Mouse (Mus musculus) forebrain, postnatal 0 days (tissue): ENCODE results near the gene Snx29. TPM values are rescaled to one million over a fixed set of nuclear protein-coding genes. Genes with fewer than 3 reads are reported as not detected.

Source experiments
- ATAC-seq: fragments of 200-750 bp; cut with Nextera tagmentation; 2 replicates; pipeline ENCODE4 v1.8.0; 2017; ENCODE audit warnings: mild to moderate bottlenecking, moderate library complexity
- DNase-seq: peaks from one replicate; pipeline ENCODE4 v3.0.0-alpha.2; 2015
- H3K27ac ChIP-seq: fragments of 300-500 bp; sonication (generic); 2 replicates; pipeline ENCODE4 v1.5.1; 2014; ENCODE audit warnings: low read depth, mild to moderate bottlenecking, antibody characterized with exemption, low read length, moderate library complexity, mixed read lengths
- H3K27me3 ChIP-seq: fragments of 300-500 bp; sonication (generic); 2 replicates; pipeline ENCODE4 v1.6.1; 2014; ENCODE audit warnings: mild to moderate bottlenecking, low read length, mixed read lengths; ENCODE audit not compliant: insufficient read depth
- H3K36me3 ChIP-seq: fragments of 300-500 bp; sonication (generic); 2 replicates; pipeline ENCODE4 v1.6.1; 2014; ENCODE audit warnings: mild to moderate bottlenecking, moderate library complexity; ENCODE audit not compliant: insufficient read depth
- H3K4me1 ChIP-seq: fragments of 300-500 bp; sonication (generic); 2 replicates; pipeline ENCODE4 v1.6.1; 2014; ENCODE audit warnings: antibody characterized with exemption; ENCODE audit not compliant: insufficient read depth
- H3K4me2 ChIP-seq: fragments of 300-500 bp; sonication (generic); 2 replicates; pipeline ENCODE4 v1.6.1; 2014; ENCODE audit warnings: low read depth, mild to moderate bottlenecking, moderate library complexity
- H3K4me3 ChIP-seq: fragments of 300-500 bp; sonication (generic); 2 replicates; pipeline ENCODE4 v1.5.1; 2014; ENCODE audit warnings: low read depth, low read length, mixed read lengths
- H3K9ac ChIP-seq: fragments of 300-500 bp; sonication (generic); 2 replicates; pipeline ENCODE4 v1.6.1; 2014; ENCODE audit warnings: mild to moderate bottlenecking
- H3K9me3 ChIP-seq: fragments of 300-500 bp; sonication (generic); 2 replicates; pipeline ENCODE4 v1.6.1; 2016; ENCODE audit warnings: low read length
- CTCF ChIP-seq: sonication (generic); IDR thresholded peaks from 2 replicates; pipeline ENCODE4 v1.5.1; 2016; ENCODE audit warnings: antibody characterized with exemption, control low read depth, low read depth
- WGBS: fragments of 180-500 bp; shearing (Covaris S2); extraction: QIAGEN DNeasy Blood & Tissue Kit; methylation state at CpG from one replicate; pipeline ENCODE4 v1.1.7; 2014; 5-methylcytosine and 5-hydroxymethylcytosine counted together
- polyA plus RNA-seq: library from polyadenylated mRNA; unstranded; fragments of >200 nt; fragmentation: Nextera tagmentation; extraction: Ambion mirVana; gene quantifications from 2 replicates; pipeline ENCODE4 v1.2.1, GENCODE M21; 2015
- total RNA-seq: library from RNA; depleted of rRNA; stranded (reverse); fragments of >200 nt; gene quantifications from 2 replicates; pipeline ENCODE4 v1.2.3, GENCODE M21; 2014

Snx29 gene
- total and polyA plus RNA-seq, 2 experiments from 2014 or later: 5.8 to 20.6 TPM

- Histone ChIP-seq H3K9ac (no peak overlapping the region), H3K4me1 (no peaks in the 10 kb centered on the region), H3K4me3 (no peak overlapping the region), H3K36me3 (peaks cover 7% of the 10 kb centered on the region; the same call in 1 of the 2 replicates), H3K27ac (no peak overlapping the region), H3K4me2 (no peak overlapping the region), H3K27me3 (no peaks in the 10 kb centered on the region), H3K9me3 (no peaks in the 10 kb centered on the region)
- WGBS: 81% methylated on average over 4 of the region's 4 CpGs
- DNase-seq (no peak), ATAC-seq (no peak)
- no peak for TF ChIP-seq CTCF
Measured at GRCm38 (mm10) chr16:11479605-11480004, 156.9 kb downstream of the Snx29 start.

- no peak overlapping the region for H3K9ac ChIP-seq
- no peaks in the 10 kb centered on the region for H3K27me3 ChIP-seq
- no peak overlapping the region for H3K4me2 ChIP-seq
- 86% methylated on average over 2 of the region's 2 CpGs for WGBS
- H3K4me1 ChIP-seq: no peaks in the 10 kb centered on the region
- DNase-seq: no peak
- ATAC-seq: no peak
- no peak overlapping the region for H3K27ac ChIP-seq
- no peak overlapping the region for H3K4me3 ChIP-seq
- no peaks in the 10 kb centered on the region for H3K9me3 ChIP-seq
- no peak for TF ChIP-seq CTCF
- peaks cover 3% of the 10 kb centered on the region; the same call in 1 of the 2 replicates for H3K36me3 ChIP-seq
Measured at GRCm38 (mm10) chr16:11482189-11482588, 159.5 kb downstream of the Snx29 start.

GRCm38 (mm10) chr16:11494895-11495294, 172.2 kb downstream of the Snx29 start:
- 85% methylated on average over 7 of the region's 7 CpGs for WGBS
- H3K27me3 ChIP-seq: no peaks in the 10 kb centered on the region

GRCm38 (mm10) chr16:11495923-11496616, 173.4 kb downstream of the Snx29 start:
- WGBS: 77% methylated on average over 10 of the region's 10 CpGs
- Histone ChIP-seq H3K9ac (no peak overlapping the region), H3K4me2 (no peak overlapping the region), H3K27me3 (no peaks in the 10 kb centered on the region), H3K36me3 (no peaks in the 10 kb centered on the region), H3K9me3 (no peaks in the 10 kb centered on the region), H3K27ac (no peak overlapping the region), H3K4me3 (no peak overlapping the region), H3K4me1 (no peaks in the 10 kb centered on the region)
- ATAC-seq (no peak), DNase-seq (no peak)
- TF ChIP-seq CTCF: no peak

More at GRCm38 (mm10) chr16:11494895-11495294, 172.2 kb downstream of the Snx29 start:
- no peak for TF ChIP-seq CTCF
- Histone ChIP-seq H3K4me2 (no peak overlapping the region), H3K4me1 (no peaks in the 10 kb centered on the region), H3K27ac (no peak overlapping the region), H3K4me3 (no peak overlapping the region), H3K9ac (no peak overlapping the region), H3K9me3 (no peaks in the 10 kb centered on the region), H3K36me3 (no peaks in the 10 kb centered on the region)
- DNase-seq: no peak
- ATAC-seq: no peak

GRCm38 (mm10) chr16:11496721-11497120, 174.0 kb downstream of the Snx29 start:
- Histone ChIP-seq H3K27me3 (no peaks in the 10 kb centered on the region), H3K9ac (no peak overlapping the region), H3K4me2 (no peak overlapping the region), H3K36me3 (no peaks in the 10 kb centered on the region), H3K4me1 (no peaks in the 10 kb centered on the region), H3K9me3 (no peaks in the 10 kb centered on the region), H3K27ac (no peak overlapping the region), H3K4me3 (no peak overlapping the region)
- 32% methylated on average over 3 of the region's 3 CpGs for WGBS
- no peak for TF ChIP-seq CTCF
- ATAC-seq (no peak), DNase-seq (no peak)

- no peaks in the 10 kb centered on the region for H3K4me1 ChIP-seq
- H3K9me3 ChIP-seq: no peaks in the 10 kb centered on the region
- no peak for DNase-seq
- ATAC-seq: no peak
- no peaks in the 10 kb centered on the region for H3K36me3 ChIP-seq
- H3K27me3 ChIP-seq: no peaks in the 10 kb centered on the region
- no peak overlapping the region for H3K9ac ChIP-seq
- H3K27ac ChIP-seq: no peak overlapping the region
- 78% methylated on average over 4 of the region's 4 CpGs for WGBS
- H3K4me2 ChIP-seq: no peak overlapping the region
- no peak for TF ChIP-seq CTCF
- no peak overlapping the region for H3K4me3 ChIP-seq
Measured at GRCm38 (mm10) chr16:11500061-11500460, 177.4 kb downstream of the Snx29 start.

GRCm38 (mm10) chr16:11501138-11501537, 178.4 kb downstream of the Snx29 start:
- H3K4me3 ChIP-seq: no peak overlapping the region
- TF ChIP-seq CTCF: no peak
- WGBS: 84% methylated on average over 3 of the region's 3 CpGs

More at GRCm38 (mm10) chr16:11501138-11501537, 178.4 kb downstream of the Snx29 start:
- ATAC-seq: no peak
- no peak overlapping the region for H3K4me2 ChIP-seq
- H3K27ac ChIP-seq: no peak overlapping the region
- H3K9me3 ChIP-seq: no peaks in the 10 kb centered on the region
- no peak overlapping the region for H3K9ac ChIP-seq
- H3K27me3 ChIP-seq: no peaks in the 10 kb centered on the region
- DNase-seq: no peak
- peaks cover 6% of the 10 kb centered on the region; the same call in 1 of the 2 replicates for H3K4me1 ChIP-seq
- no peaks in the 10 kb centered on the region for H3K36me3 ChIP-seq
